Mouse (Mus musculus): ENCODE data around the gene Vps52. TPM values are rescaled to one million over a fixed set of nuclear protein-coding genes. Genes with fewer than 3 reads are reported as not detected.

The Vps52 gene
- polyA plus RNA-seq (2014; fragmentation: Nextera tagmentation; extraction: Ambion mirVana), result 38.2 and 39.4 TPM in 2 replicates

DNA sequence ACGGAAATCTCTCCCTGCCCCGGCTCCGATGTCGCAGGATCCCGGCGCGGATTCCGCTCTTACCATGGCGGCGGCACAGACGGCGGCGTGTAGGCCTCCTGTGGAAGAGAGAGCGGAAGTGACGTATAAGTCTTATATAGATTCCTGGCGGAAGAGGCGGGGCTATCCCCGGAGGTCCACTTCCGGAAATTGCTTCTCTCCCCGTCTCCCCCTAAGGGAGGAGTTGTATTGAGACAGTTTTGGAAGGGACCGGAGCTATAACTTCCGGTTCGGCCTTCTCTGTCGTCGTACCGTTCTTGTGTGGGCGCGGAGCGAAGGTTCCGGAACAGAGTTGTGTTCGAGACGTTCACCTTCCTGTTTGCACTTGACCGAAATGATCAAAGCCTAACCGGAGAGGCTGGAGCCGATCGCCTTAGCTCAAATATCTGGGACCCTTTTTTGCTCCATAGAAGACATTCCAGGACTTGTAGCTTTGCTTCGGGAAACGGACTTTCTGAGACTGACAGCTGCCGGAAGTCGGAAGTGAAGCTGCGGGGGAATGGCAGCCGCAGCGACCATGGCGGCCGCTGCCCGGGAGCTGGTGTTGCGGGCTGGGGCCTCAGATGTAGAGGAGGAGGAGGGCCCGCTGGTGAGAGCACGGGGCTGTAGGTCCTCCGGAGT is at the start of gene Vps52, which contains the start of gene Rps18:
TSS of gene Vps52 (plus strand) at position 258 of the 660 bp plus-strand sequence.
TSS of gene Rps18 (minus strand) at position 447 of the 660 bp plus-strand sequence.
- peak within 1 kb of the TSS; percentile 96 for H3K9ac ChIP-seq (ENCODE audit: low read depth, low read length)
- peak within 1 kb of the TSS; percentile 96 for H3K4me2 ChIP-seq (replicated peaks; ENCODE audit: low read depth, low read length)
- H3K27me3 ChIP-seq (ENCODE audit: control insufficient read depth, insufficient read depth, low read length), result no peaks in the 10 kb centered on the region
- WGBS, result under 1% methylated on average over 50 of the region's 50 CpGs
- DNase-seq (ENCODE audit: low spot score) (peak; percentile 96), ATAC-seq (ENCODE audit: low FRiP score) (peak; percentile 83)
- peaks cover 2% of the 10 kb centered on the region; the same call in 1 of the 2 replicates for H3K36me3 ChIP-seq (ENCODE audit: control insufficient read depth, insufficient read depth, low read length)
- H3K9me3 ChIP-seq (ENCODE audit: control insufficient read depth, low read length), result no peaks in the 10 kb centered on the region
- H3K4me3 ChIP-seq (ENCODE audit: low read depth, low read length), result peak within 1 kb of the TSS; percentile 97
- H3K27ac ChIP-seq (ENCODE audit: low read depth, low read length), result peak within 1 kb of the TSS; percentile 82
- H3K4me1 ChIP-seq (replicated peaks; ENCODE audit: control insufficient read depth, insufficient read depth, low read length), result peaks cover 16% of the 10 kb centered on the region

DNA sequence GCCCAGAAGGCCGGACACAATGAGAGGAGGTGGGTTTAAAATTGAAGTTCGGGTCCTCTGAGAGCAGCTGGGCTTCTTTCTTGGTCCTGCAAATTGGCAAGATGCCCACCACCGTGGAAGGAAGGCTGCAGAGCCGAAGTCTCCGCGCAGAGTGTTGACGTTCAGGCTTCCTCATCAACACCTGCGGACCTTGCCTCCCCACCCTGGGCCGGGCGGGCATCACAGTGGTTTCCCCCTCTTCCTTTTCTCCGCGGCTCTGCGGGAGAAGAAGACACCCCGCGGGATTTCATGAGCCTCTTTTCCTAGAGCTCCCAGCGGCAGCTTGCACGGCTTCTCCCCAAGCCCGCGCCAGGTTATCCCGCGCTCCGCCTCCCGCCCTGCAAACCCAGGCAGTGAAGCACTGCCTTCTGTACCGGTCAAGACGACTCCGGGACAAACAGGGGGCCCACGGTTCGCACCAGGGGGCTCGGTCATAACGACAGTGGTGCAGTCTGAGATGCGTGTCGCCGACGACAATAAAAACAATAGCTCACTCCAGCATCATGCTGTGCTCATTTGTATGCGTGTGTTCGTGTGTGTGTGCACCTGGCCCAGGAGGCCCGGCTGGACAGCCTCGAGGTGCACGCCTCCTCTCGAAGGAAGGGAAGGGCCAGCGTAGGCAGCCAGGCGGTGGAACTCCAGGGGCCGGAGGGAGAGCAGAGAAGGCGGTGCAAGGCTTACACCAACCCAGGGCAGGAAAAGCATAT is 47.1 kb upstream of the Vps52 start:
- ATAC-seq (ENCODE audit: low FRiP score) (peak; percentile 71), DNase-seq (ENCODE audit: low spot score) (peak; percentile 47)
- under 1% methylated on average over 42 of the region's 44 CpGs for WGBS
- Histone ChIP-seq H3K4me1 (replicated peaks; ENCODE audit: control insufficient read depth, insufficient read depth, low read length) (peaks cover 6% of the 10 kb centered on the region), H3K9me3 (ENCODE audit: control insufficient read depth, low read length) (no peaks in the 10 kb centered on the region), H3K36me3 (ENCODE audit: control insufficient read depth, insufficient read depth, low read length) (peaks cover 10% of the 10 kb centered on the region), H3K4me3 (ENCODE audit: low read depth, low read length) (peak overlapping the region; percentile 87), H3K27ac (ENCODE audit: low read depth, low read length) (peak overlapping the region; percentile 84), H3K27me3 (ENCODE audit: control insufficient read depth, insufficient read depth, low read length) (no peaks in the 10 kb centered on the region), H3K4me2 (replicated peaks; ENCODE audit: low read depth, low read length) (peak overlapping the region; percentile 96), H3K9ac (ENCODE audit: low read depth, low read length) (peak overlapping the region; percentile 70)

DNA sequence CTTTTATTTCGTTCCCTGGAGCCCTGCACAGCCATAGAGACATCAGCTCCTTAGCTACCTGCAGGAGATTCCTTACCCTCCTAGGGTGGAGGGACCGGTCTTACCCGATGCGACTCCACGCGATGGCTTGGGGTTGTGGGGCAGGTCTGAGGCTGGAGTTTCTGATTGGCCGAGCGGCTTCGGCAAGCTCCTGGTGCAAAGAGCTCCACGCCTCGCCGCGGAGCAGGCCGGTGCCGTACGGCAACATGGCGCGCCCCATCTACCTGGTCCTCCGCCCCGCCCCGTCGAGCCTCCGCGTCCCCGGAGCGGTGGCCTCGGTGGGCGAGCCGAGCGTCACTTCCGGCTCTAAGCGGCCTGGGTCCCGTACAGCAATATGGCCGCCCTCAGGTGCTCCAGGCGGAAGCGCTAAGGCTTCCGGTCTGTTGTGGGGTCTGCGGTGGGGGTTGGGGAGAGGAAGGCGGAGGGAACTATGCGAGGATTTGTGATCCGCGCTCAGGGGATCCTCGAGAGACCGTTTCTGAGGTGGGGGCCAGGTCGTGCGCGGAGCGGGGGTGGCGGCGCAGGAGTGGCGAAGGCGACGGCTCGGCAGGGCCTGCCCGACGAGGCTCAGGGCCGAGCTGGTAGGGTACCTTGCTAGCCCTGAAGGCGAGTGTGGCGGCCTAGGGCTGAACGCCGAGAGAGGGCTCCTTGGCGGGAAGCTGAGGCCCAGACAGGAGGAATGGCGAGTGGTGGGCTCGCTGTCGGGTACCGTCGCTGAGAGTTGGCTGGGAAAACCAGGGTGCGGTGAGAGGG is 46.3 kb upstream of the Vps52 start, which contains the start of gene Daxx:
TSS of gene Daxx (plus strand) at position 338 of the 792 bp plus-strand sequence.
- DNase-seq (ENCODE audit: low spot score) (peak; percentile 99), ATAC-seq (ENCODE audit: low FRiP score) (peak; percentile 97)
- Histone ChIP-seq H3K4me2 (replicated peaks; ENCODE audit: low read depth, low read length) (peak within 1 kb of the TSS; percentile 96), H3K27me3 (ENCODE audit: control insufficient read depth, insufficient read depth, low read length) (no peaks in the 10 kb centered on the region), H3K9ac (ENCODE audit: low read depth, low read length) (peak within 1 kb of the TSS; percentile 87), H3K9me3 (ENCODE audit: control insufficient read depth, low read length) (no peaks in the 10 kb centered on the region), H3K36me3 (ENCODE audit: control insufficient read depth, insufficient read depth, low read length) (peaks cover 17% of the 10 kb centered on the region), H3K4me1 (replicated peaks; ENCODE audit: control insufficient read depth, insufficient read depth, low read length) (peaks cover 6% of the 10 kb centered on the region), H3K27ac (ENCODE audit: low read depth, low read length) (peak within 1 kb of the TSS; percentile 84), H3K4me3 (ENCODE audit: low read depth, low read length) (peak within 1 kb of the TSS; percentile 87)
- 1% methylated on average over 68 of the region's 68 CpGs for WGBS

DNA sequence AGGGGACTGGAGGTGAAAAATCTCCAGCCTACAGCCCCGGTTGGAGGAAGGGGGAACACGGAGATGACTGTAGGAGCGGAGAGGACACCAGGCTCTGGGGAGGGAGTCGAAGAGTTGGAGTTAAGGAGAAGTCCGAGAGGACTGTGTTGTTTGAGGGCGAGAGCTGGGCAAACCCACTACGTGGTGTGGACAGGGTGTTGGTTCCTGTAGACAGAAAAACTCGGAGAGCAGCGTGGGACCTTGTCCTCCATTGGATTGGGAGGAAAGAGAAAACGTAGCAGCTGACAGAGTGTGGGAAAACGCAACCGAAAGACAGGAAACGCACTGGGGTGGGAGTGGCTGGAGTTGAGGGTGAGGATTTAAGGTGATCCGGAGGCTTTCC is 45.8 kb upstream of the Vps52 start:
- Histone ChIP-seq H3K4me3 (ENCODE audit: low read depth, low read length) (peak overlapping the region; percentile 87), H3K9me3 (ENCODE audit: control insufficient read depth, low read length) (no peaks in the 10 kb centered on the region), H3K4me2 (replicated peaks; ENCODE audit: low read depth, low read length) (peak overlapping the region; percentile 96), H3K4me1 (replicated peaks; ENCODE audit: control insufficient read depth, insufficient read depth, low read length) (peaks cover 6% of the 10 kb centered on the region), H3K9ac (ENCODE audit: low read depth, low read length) (peak overlapping the region; percentile 87), H3K36me3 (ENCODE audit: control insufficient read depth, insufficient read depth, low read length) (peaks cover 17% of the 10 kb centered on the region), H3K27ac (ENCODE audit: low read depth, low read length) (peak overlapping the region; percentile 70; the same call in 1 of the 2 replicates), H3K27me3 (ENCODE audit: control insufficient read depth, insufficient read depth, low read length) (no peaks in the 10 kb centered on the region)
- DNase-seq (ENCODE audit: low spot score) (no peak), ATAC-seq (ENCODE audit: low FRiP score) (no peak)
- under 1% methylated on average over 14 of the region's 14 CpGs for WGBS

DNA sequence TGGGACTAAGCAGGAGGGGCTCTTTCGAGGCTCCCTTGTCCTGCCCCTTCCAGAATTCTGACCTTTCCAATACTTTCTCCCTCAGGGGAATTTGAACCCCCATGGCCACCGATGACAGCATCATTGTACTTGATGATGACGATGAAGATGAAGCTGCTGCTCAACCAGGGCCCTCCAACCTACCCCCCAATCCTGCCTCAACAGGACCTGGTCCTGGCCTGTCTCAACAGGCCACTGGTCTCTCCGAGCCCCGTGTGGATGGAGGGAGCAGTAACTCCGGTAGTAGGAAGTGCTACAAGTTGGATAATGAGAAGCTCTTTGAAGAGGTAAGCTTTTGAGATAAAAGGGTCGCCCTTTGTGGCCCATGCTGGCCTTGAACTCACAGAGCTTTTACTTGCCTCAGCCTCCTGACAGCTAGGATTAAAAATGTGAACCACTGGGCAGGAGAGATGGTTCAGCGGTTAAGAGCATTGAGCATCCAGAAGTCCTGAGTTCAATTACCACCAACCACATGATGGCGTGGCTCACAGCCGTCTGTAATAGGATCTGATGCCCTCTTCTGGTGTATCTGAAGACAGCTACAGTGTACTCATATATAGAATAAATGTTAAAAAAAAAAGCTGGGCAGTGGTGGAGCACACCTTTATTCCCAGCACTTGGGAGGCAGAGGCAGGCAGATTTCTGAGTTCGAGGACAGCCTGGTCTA is 45.1 kb upstream of the Vps52 start:
- DNase-seq (ENCODE audit: low spot score), result no peak
- ATAC-seq (ENCODE audit: low FRiP score), result no peak
- Histone ChIP-seq H3K9ac (ENCODE audit: low read depth, low read length) (peak overlapping the region; percentile 87; the same call in 1 of the 2 replicates), H3K9me3 (ENCODE audit: control insufficient read depth, low read length) (no peaks in the 10 kb centered on the region), H3K4me1 (replicated peaks; ENCODE audit: control insufficient read depth, insufficient read depth, low read length) (peaks cover 6% of the 10 kb centered on the region), H3K27ac (ENCODE audit: low read depth, low read length) (no peak overlapping the region), H3K4me2 (replicated peaks; ENCODE audit: low read depth, low read length) (peak overlapping the region; percentile 96), H3K36me3 (ENCODE audit: control insufficient read depth, insufficient read depth, low read length) (peaks cover 17% of the 10 kb centered on the region), H3K27me3 (ENCODE audit: control insufficient read depth, insufficient read depth, low read length) (no peaks in the 10 kb centered on the region), H3K4me3 (ENCODE audit: low read depth, low read length) (peak overlapping the region; percentile 87)
- 57% methylated on average over 11 of the region's 11 CpGs for WGBS

DNA sequence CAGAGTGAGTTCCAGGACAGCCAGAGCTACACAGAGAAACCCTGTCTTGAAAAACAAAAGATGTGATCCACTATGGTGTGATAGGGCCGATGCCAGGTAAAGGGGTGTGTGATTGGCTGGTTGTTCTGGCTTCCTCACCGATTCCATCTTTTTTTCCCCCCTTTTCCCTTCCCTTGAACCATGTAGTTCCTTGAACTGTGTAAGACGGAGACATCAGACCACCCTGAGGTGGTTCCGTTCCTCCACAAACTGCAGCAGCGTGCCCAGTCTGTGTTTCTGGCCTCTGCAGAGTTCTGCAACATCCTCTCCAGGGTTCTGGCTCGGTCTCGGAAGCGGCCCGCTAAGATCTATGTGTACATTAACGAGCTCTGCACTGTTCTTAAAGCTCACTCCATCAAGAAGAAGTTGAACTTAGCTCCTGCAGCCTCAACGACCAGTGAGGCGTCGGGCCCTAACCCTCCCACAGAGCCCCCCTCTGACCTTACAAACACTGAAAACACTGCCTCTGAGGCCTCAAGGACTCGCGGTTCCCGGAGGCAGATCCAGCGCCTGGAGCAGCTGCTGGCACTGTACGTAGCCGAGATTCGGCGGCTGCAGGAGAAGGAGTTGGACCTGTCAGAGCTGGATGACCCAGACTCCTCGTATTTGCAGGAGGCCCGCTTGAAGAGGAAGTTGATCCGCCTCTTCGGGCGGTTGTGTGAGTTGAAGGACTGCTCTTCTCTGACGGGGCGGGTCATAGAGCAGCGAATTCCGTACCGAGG is 44.4 kb upstream of the Vps52 start:
- Histone ChIP-seq H3K4me2 (replicated peaks; ENCODE audit: low read depth, low read length) (no peak overlapping the region), H3K27ac (ENCODE audit: low read depth, low read length) (no peak overlapping the region), H3K27me3 (ENCODE audit: control insufficient read depth, insufficient read depth, low read length) (no peaks in the 10 kb centered on the region), H3K4me3 (ENCODE audit: low read depth, low read length) (no peak overlapping the region), H3K4me1 (replicated peaks; ENCODE audit: control insufficient read depth, insufficient read depth, low read length) (peaks cover 6% of the 10 kb centered on the region), H3K36me3 (ENCODE audit: control insufficient read depth, insufficient read depth, low read length) (peaks cover 17% of the 10 kb centered on the region), H3K9me3 (ENCODE audit: control insufficient read depth, low read length) (no peaks in the 10 kb centered on the region), H3K9ac (ENCODE audit: low read depth, low read length) (no peak overlapping the region)
- ATAC-seq (ENCODE audit: low FRiP score) (no peak), DNase-seq (ENCODE audit: low spot score) (no peak)
- WGBS, result 89% methylated on average over 31 of the region's 31 CpGs

DNA sequence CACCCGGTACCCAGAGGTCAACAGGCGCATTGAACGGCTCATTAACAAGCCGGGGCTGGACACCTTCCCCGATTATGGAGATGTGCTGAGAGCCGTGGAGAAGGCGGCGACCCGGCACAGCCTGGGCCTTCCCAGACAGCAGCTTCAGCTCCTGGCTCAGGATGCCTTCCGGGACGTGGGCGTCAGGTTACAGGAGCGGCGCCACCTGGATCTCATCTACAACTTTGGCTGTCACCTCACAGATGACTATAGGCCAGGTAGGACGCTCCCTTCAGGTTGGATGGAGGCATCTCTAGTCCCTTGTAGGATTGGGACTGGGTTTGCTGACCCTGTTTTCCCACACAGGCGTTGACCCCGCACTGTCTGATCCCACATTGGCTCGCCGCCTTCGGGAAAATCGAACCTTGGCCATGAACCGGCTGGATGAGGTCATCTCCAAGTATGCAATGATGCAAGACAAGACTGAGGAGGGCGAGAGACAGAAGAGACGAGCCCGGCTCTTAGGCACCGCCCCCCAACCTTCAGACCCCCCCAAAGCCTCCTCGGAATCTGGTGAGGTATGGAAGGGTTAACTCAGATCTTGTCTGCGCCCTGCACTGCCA is 43.7 kb upstream of the Vps52 start:
- H3K4me2 ChIP-seq (replicated peaks; ENCODE audit: low read depth, low read length), result no peak overlapping the region
- no peaks in the 10 kb centered on the region for H3K27me3 ChIP-seq (ENCODE audit: control insufficient read depth, insufficient read depth, low read length)
- peaks cover 17% of the 10 kb centered on the region for H3K36me3 ChIP-seq (ENCODE audit: control insufficient read depth, insufficient read depth, low read length)
- ATAC-seq (ENCODE audit: low FRiP score) (no peak), DNase-seq (ENCODE audit: low spot score) (no peak)
- H3K4me3 ChIP-seq (ENCODE audit: low read depth, low read length), result no peak overlapping the region
- 92% methylated on average over 28 of the region's 28 CpGs for WGBS
- H3K27ac ChIP-seq (ENCODE audit: low read depth, low read length), result no peak overlapping the region
- peaks cover 8% of the 10 kb centered on the region for H3K4me1 ChIP-seq (replicated peaks; ENCODE audit: control insufficient read depth, insufficient read depth, low read length)
- no peak overlapping the region for H3K9ac ChIP-seq (ENCODE audit: low read depth, low read length)
- H3K9me3 ChIP-seq (ENCODE audit: control insufficient read depth, low read length), result no peaks in the 10 kb centered on the region
